Mouse (Mus musculus) testis, adult 2 months (tissue): ENCODE data around the gene Syt2.

ENCODE experiments used
- CTCF ChIP-seq: fragments of 200-500 bp; IDR thresholded peaks from 2 replicates; pipeline ENCODE4 v1.5.1; 2012; ENCODE audit warnings: low read depth, mild to moderate bottlenecking, inconsistent platforms, low read length, moderate library complexity; ENCODE audit not compliant: control insufficient read depth, insufficient read depth, insufficient replicate concordance
- POLR2A ChIP-seq: fragments of 200-500 bp; IDR thresholded peaks from 2 replicates; pipeline ENCODE4 v1.6.1; 2012; ENCODE audit warnings: low read depth, mild to moderate bottlenecking, inconsistent platforms, low read length, moderate library complexity; ENCODE audit not compliant: control insufficient read depth

GRCm38 (mm10) chr1:134733659-134734058 lies 87.2 kb downstream of the Syt2 start:
- TF ChIP-seq POLR2A (no peak), CTCF (no peak)
